22 mouse cellular contexts compared by ENCODE assay signal in genomic region chr7:110248677-110249076, GRCm38 (mm10). TPM values are rescaled to one million over a fixed set of nuclear protein-coding genes. Genes with fewer than 3 reads are reported as not detected.
DNase-seq lines count a peak whose midpoint lies in the region; ATAC-seq and TF ChIP-seq lines count a peak whose summit lies in the region.
"Had no signal": no experiment of that assay in that cellular context is flagged by ENCODE, and none has a peak within 500 bp of the region (broad histone marks: within the 10 kb centered on the region; RNA-seq: fewer than 3 reads in every experiment).

No protein-coding gene starts in this region.

- ATAC-seq in stomach, postnatal 0 days (ENCODE audit: low FRiP score, low TSS enrichment): no peak
- ATAC-seq: CD4-positive, CD25-positive, alpha-beta regulatory T cell, adult 4 months; forebrain, embryonic 13.5 days; forebrain, postnatal 0 days; intestine, postnatal 0 days had no signal

- no peaks in the 10 kb centered on the region for H3K27me3 ChIP-seq in heart, adult 2 months (ENCODE audit: control insufficient read depth, insufficient read depth, low read length)
- H3K27me3 ChIP-seq in stomach, postnatal 0 days (ENCODE audit: control insufficient read depth, insufficient read depth, low read length): no peaks in the 10 kb centered on the region
- H3K27me3 ChIP-seq: embryonic facial prominence, embryonic 13.5 days; forebrain, embryonic 13.5 days; heart, embryonic 13.5 days; hindbrain, embryonic 15.5 days had no signal

- WGBS in heart, adult 2 months: 55% methylated on average over 4 of the region's 4 CpGs
- WGBS in stomach, postnatal 0 days: 88% methylated on average over 4 of the region's 4 CpGs

- H3K9me3 ChIP-seq in stomach, postnatal 0 days (ENCODE audit: control insufficient read depth, low read length): no peaks in the 10 kb centered on the region
- H3K9me3 ChIP-seq: embryonic facial prominence, embryonic 13.5 days; forebrain, embryonic 13.5 days; heart, embryonic 13.5 days; hindbrain, embryonic 15.5 days had no signal

- no peak for DNase-seq in heart, adult 2 months
- DNase-seq in heart, postnatal 25 days (ENCODE audit: low spot score): no peak
- peak; percentile 27 for DNase-seq in kidney, adult 9 months
- no peak for DNase-seq in kidney, postnatal 10 days
- DNase-seq in 3T3-L1 (ENCODE audit: low read depth, low spot score): peak; percentile 34
- DNase-seq in stomach, postnatal 0 days (ENCODE audit: low spot score): no peak
- no peak for DNase-seq in thymus, postnatal 4 days
- DNase-seq: adrenal gland, postnatal 10 days; B cell, adult 2 months; cerebellum, adult 18-20 months; cerebellum, adult 9-11 months; cerebellum, postnatal 36 days; forebrain, postnatal 0 days; gastrocnemius, postnatal 25 days; heart, postnatal 36 days had no signal

- H3K9ac ChIP-seq in heart, adult 2 months (ENCODE audit: low read depth, low read length): no peak overlapping the region
- H3K9ac ChIP-seq in stomach, postnatal 0 days (ENCODE audit: low read length): no peak overlapping the region
- H3K9ac ChIP-seq: embryonic facial prominence, embryonic 13.5 days; forebrain, embryonic 13.5 days; forebrain, postnatal 0 days; heart, embryonic 13.5 days; hindbrain, embryonic 15.5 days had no signal

- intact Hi-C loops in heart, adult 2 months (cut with DNase I): no loop called here
- intact Hi-C loops in heart, postnatal 25 days (cut with DNase I): no loop called here

- peaks cover 5% of the 10 kb centered on the region; the same call in 1 of the 2 replicates for H3K79me2 ChIP-seq in heart, adult 2 months (replicated peaks; ENCODE audit: control insufficient read depth, insufficient read depth, low read length)

- TF ChIP-seq EP300 in heart, adult 2 months (IDR thresholded peaks at IDR 0.05; ENCODE audit: insufficient read depth, low read depth, low read length): no peak
- TF ChIP-seq EP300 in stomach, postnatal 0 days (optimal IDR thresholded peaks at IDR 0.05): no peak

- no peak for TF ChIP-seq POLR2A in heart, adult 2 months (IDR thresholded peaks at IDR 0.05; ENCODE audit: insufficient read depth, low read depth, low read length)

- H3K27ac ChIP-seq in heart, adult 2 months: peak overlapping the region; percentile 20
- peak overlapping the region; percentile 60 for H3K27ac ChIP-seq in brown adipose tissue, adult 24 weeks (replicated peaks; ENCODE audit: low read depth, low read length)
- no peak overlapping the region for H3K27ac ChIP-seq in stomach, postnatal 0 days (replicated peaks)
- H3K27ac ChIP-seq: embryonic facial prominence, embryonic 13.5 days; forebrain, embryonic 13.5 days; heart, embryonic 13.5 days; hindbrain, embryonic 15.5 days had no signal

- H3K4me3 ChIP-seq in heart, adult 2 months: no peak overlapping the region
- no peak overlapping the region for H3K4me3 ChIP-seq in brown adipose tissue, adult 24 weeks (ENCODE audit: insufficient read depth, low read depth, low read length)
- H3K4me3 ChIP-seq in stomach, postnatal 0 days (ENCODE audit: low read depth, low read length): no peak overlapping the region
- H3K4me3 ChIP-seq: embryonic facial prominence, embryonic 13.5 days; forebrain, embryonic 13.5 days; heart, embryonic 13.5 days; hindbrain, embryonic 15.5 days had no signal

- H3K36me3 ChIP-seq in heart, adult 2 months (ENCODE audit: control insufficient read depth, insufficient read depth, low read length): peaks cover 15% of the 10 kb centered on the region
- peaks cover 2% of the 10 kb centered on the region; the same call in 1 of the 2 replicates for H3K36me3 ChIP-seq in stomach, postnatal 0 days (ENCODE audit: control insufficient read depth, insufficient read depth, low read length)
- H3K36me3 ChIP-seq: hindbrain, embryonic 15.5 days had no signal

- H3K4me1 ChIP-seq in heart, adult 2 months (ENCODE audit: control insufficient read depth, insufficient read depth, low read length): peaks cover 13% of the 10 kb centered on the region
- peaks cover 16% of the 10 kb centered on the region for H3K4me1 ChIP-seq in brown adipose tissue, adult 24 weeks (ENCODE audit: control insufficient read depth, insufficient read depth, insufficient read length, low read length)
- no peaks in the 10 kb centered on the region for H3K4me1 ChIP-seq in stomach, postnatal 0 days (replicated peaks; ENCODE audit: control insufficient read depth, insufficient read depth)
- H3K4me1 ChIP-seq: forebrain, embryonic 13.5 days; hindbrain, embryonic 15.5 days had no signal

- TF ChIP-seq CTCF in heart, adult 2 months (IDR thresholded peaks at IDR 0.05): no peak
- TF ChIP-seq CTCF in stomach, postnatal 0 days (IDR thresholded peaks at IDR 0.05; ENCODE audit: low read depth): no peak

- no peak overlapping the region for H3K4me2 ChIP-seq in stomach, postnatal 0 days (replicated peaks; ENCODE audit: low read depth)
- H3K4me2 ChIP-seq: embryonic facial prominence, embryonic 13.5 days; forebrain, embryonic 13.5 days; heart, embryonic 13.5 days; hindbrain, embryonic 15.5 days had no signal

RNA-seq across cellular contexts. Expression of gene Swap70, which starts 27.2 kb away (rescaled TPM):
- total RNA-seq in heart, adult 2 months (2021): 10 to 100 TPM; 12.1 to 12.7 TPM
- 7.7 and 8.8 TPM in 2 replicates for polyA plus RNA-seq in heart, adult 2 months (2012; rRNA removed)
- 10 to 100 TPM; 12.7 to 14.3 TPM for total RNA-seq in heart, postnatal 25 days (2021)
- 4.9 and 5.1 TPM in 2 replicates for polyA plus RNA-seq in brown adipose tissue, adult 24 weeks (2012; ENCODE audit: insufficient read depth, insufficient read length, missing spikeins)
- polyA plus RNA-seq in stomach, postnatal 0 days (2015; fragmentation: Nextera tagmentation; extraction: Ambion mirVana): 10.7 and 10.8 TPM in 2 replicates

Comparison
In these comparisons a context has a peak if more than half of its experiments do, and no peak if none do; other contexts are left out.
1. DNase-seq: peak in kidney, adult 9 months (single experiment) and 3T3-L1 (single experiment); none in heart, adult 2 months (0 of 2), heart, postnatal 25 days (single experiment), kidney, postnatal 10 days (single experiment), stomach, postnatal 0 days (single experiment) and thymus, postnatal 4 days (single experiment).